Mouse (Mus musculus) right cerebral cortex, postnatal 4 days (tissue): ENCODE measurements around the gene Mab21l2.

ENCODE experiments used
- DNase-seq: peaks from one replicate; pipeline ENCODE4 v3.0.0-alpha.2; 2022

Mab21l2 gene

DNA sequence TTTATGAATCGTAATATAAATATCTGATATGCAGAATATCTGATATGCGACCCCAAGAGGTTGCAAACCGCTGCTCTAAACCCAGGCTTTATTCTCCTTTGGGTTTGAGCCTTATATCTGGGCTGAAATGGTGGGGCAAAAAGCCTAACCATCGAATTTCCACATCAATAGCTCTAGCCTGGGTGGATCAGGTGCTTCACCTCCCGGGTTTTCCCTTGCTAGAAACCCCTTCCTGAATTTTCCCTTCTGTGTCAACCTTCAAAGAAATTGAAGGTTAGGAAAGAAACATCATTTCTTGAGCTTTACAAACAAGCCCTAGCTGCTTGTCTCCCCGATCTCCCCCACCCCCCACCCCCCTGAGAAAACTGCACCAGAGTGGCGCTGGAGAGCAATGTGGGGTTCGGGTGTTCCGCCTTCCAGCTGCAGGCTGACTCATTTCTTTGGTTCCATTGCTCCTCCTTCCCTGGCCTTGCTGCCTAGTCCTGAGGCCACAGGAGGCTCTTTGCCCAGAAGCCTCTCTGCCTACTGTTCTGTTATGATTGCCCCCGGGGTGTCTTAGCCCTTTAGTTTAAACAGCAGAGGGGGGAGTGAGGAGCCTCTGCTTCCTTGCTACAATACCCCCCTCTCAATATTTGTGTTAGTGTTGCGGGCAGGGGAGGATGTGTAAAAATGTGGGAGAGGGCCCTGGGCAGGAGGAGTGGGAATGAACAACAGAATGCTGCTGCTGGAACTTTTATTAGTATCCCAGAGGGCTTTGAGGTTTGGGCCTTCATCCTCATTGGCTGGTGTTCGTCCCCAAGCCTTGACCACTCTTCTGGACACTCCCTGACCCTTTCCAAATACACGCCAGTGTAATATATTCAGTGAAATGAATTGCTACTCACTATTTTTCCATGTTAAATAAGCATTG lies 9.5 kb downstream of the Mab21l2 start:
- DNase-seq: no peak

DNA sequence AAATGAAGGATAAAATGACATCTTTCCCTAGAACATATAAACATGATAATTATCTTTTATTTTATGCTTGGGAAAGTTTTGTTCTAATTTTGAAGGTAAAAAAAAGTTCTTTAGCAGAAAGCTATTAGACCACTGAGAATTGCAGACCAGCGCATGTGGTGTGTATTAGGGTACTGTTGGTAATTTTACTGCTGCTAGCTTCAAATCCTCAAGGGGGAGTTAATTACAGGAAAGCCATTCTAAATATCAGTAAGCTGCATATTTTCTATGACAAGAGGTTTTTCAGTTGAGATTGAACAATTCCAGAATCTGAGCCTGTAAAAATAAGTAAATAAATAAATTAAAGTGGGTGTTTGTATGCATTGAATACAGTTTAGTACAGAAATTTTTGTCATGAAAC lies 11.7 kb downstream of the Mab21l2 start:
- no peak for DNase-seq

GRCm38 (mm10) chr3:86531531-86532269 lies 16.7 kb downstream of the Mab21l2 start:
- no peak for DNase-seq

DNA sequence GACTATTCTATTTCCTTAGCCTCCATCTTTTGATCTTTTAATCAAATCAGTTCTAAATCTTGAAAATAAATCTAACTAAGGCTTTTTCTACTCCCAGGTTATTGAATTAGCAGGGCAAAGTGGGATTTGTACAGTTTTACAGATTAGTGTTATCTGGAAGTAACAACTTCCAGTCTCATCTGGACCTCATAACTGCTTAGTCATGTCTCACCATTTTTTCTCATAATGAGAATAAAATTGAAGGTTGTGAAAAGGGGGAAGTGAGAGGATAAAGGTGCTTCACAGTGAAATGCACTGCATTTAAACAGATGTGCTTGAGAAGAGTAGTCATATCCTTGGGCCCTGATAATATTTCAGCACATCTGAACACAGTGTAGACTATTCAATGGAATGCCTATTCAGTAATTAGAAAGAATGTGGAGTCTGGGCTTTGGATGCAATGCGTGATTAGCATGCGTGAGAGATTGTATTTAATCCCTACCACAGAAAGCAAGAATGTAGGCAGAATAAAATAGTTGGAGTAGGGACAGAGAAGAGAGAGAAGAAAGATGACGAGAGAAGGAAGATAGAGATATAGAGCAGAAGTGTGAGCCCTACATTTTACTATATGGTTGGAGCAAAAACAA lies 25.4 kb downstream of the Mab21l2 start:
- DNase-seq: no peak

- DNase-seq: no peak
Measured at GRCm38 (mm10) chr3:86518506-86519109, 29.8 kb downstream of the Mab21l2 start.

- no peak for DNase-seq
Measured at GRCm38 (mm10) chr3:86500586-86500985, 47.8 kb downstream of the Mab21l2 start.
